Mouse (Mus musculus): ENCODE results near the gene Lsm4. TPM values are rescaled to one million over a fixed set of nuclear protein-coding genes. Genes with fewer than 3 reads are reported as not detected.

Gene Lsm4
- polyA plus RNA-seq, 1 experiment from 2014 or later, result 281 TPM

- Histone ChIP-seq H3K36me3 (ENCODE audit: insufficient read depth, low read length) (no peaks in the 10 kb centered on the region), H3K4me3 (ENCODE audit: low read length) (no peak overlapping the region), H3K4me2 (replicated peaks; ENCODE audit: low read depth, low read length) (no peak overlapping the region), H3K9me3 (ENCODE audit: low read length) (no peaks in the 10 kb centered on the region), H3K9ac (replicated peaks; ENCODE audit: low read length) (no peak overlapping the region), H3K4me1 (ENCODE audit: insufficient read depth, low read length) (peaks cover 23% of the 10 kb centered on the region), H3K27ac (ENCODE audit: low read length) (no peak overlapping the region), H3K27me3 (ENCODE audit: insufficient read depth, low read length) (peaks cover 5% of the 10 kb centered on the region; the same call in 1 of the 2 replicates)
- WGBS, result 43% methylated on average over 11 of the region's 11 CpGs
- ATAC-seq (ENCODE audit: low FRiP score, low TSS enrichment), result no peak
Measured at GRCm38 (mm10) chr8:70726721-70727120, 53.7 kb downstream of the Lsm4 start.

Other genes starting within 250 kb of the Lsm4 start
- 19.9 and 22.3 TPM in 2 replicates for gene Crtc1, start 233.7 kb upstream of the Lsm4 start, polyA plus RNA-seq (2015; fragmentation: Nextera tagmentation; extraction: Ambion mirVana)
- gene Klhl26, start 196.3 kb upstream of the Lsm4 start, polyA plus RNA-seq (2015; fragmentation: Nextera tagmentation; extraction: Ambion mirVana), result 25.0 and 26.8 TPM in 2 replicates
- gene Tmem59l, start 185.9 kb upstream of the Lsm4 start, polyA plus RNA-seq (2015; fragmentation: Nextera tagmentation; extraction: Ambion mirVana), result 6.5 and 7.0 TPM in 2 replicates
- gene Crlf1, start 180.1 kb upstream of the Lsm4 start, polyA plus RNA-seq (2015; fragmentation: Nextera tagmentation; extraction: Ambion mirVana), result 29.3 and 30.7 TPM in 2 replicates
- gene Rex1bd, start 166.5 kb upstream of the Lsm4 start, polyA plus RNA-seq (2015; fragmentation: Nextera tagmentation; extraction: Ambion mirVana), result 133 and 135 TPM in 2 replicates
- gene Uba52, start 162.4 kb upstream of the Lsm4 start, polyA plus RNA-seq (2015; fragmentation: Nextera tagmentation; extraction: Ambion mirVana), result 869 and 882 TPM in 2 replicates
- gene Fkbp8, start 145.5 kb upstream of the Lsm4 start, polyA plus RNA-seq (2015; fragmentation: Nextera tagmentation; extraction: Ambion mirVana), result 353 and 359 TPM in 2 replicates
- gene Kxd1, start 145.3 kb upstream of the Lsm4 start, polyA plus RNA-seq (2015; fragmentation: Nextera tagmentation; extraction: Ambion mirVana), result 65.4 and 69.9 TPM in 2 replicates
- gene Ell, start 133.8 kb upstream of the Lsm4 start, polyA plus RNA-seq (2015; fragmentation: Nextera tagmentation; extraction: Ambion mirVana), result 24.1 and 25.1 TPM in 2 replicates
- 215 and 217 TPM in 2 replicates for gene Isyna1, start 78.9 kb upstream of the Lsm4 start, polyA plus RNA-seq (2015; fragmentation: Nextera tagmentation; extraction: Ambion mirVana)
- 133 and 149 TPM in 2 replicates for gene Ssbp4, start 64.4 kb upstream of the Lsm4 start, polyA plus RNA-seq (2015; fragmentation: Nextera tagmentation; extraction: Ambion mirVana)
- 1.8 and 1.9 TPM in 2 replicates for gene Lrrc25, start 57.1 kb upstream of the Lsm4 start, polyA plus RNA-seq (2015; fragmentation: Nextera tagmentation; extraction: Ambion mirVana)
- 1.0 and 1.2 TPM in 2 replicates for gene Gdf15, start 40.8 kb upstream of the Lsm4 start, polyA plus RNA-seq (2015; fragmentation: Nextera tagmentation; extraction: Ambion mirVana)
- gene Pgpep1, start 12.9 kb upstream of the Lsm4 start, polyA plus RNA-seq (2015; fragmentation: Nextera tagmentation; extraction: Ambion mirVana), result 88.5 TPM in 2 replicates
- 42.1 and 47.4 TPM in 2 replicates for gene Jund, start 25.7 kb downstream of the Lsm4 start, polyA plus RNA-seq (2015; fragmentation: Nextera tagmentation; extraction: Ambion mirVana)
- gene Iqcn, start 30.2 kb downstream of the Lsm4 start, polyA plus RNA-seq (2015; fragmentation: Nextera tagmentation; extraction: Ambion mirVana), result 0.04 and 0.06 TPM in 2 replicates
- gene Gm3336, start 45.3 kb downstream of the Lsm4 start, polyA plus RNA-seq (2015; fragmentation: Nextera tagmentation; extraction: Ambion mirVana), result 0.52 and 0.76 TPM in 2 replicates
- 8.8 and 11.6 TPM in 2 replicates for gene Pde4c, start 50.5 kb downstream of the Lsm4 start, polyA plus RNA-seq (2015; fragmentation: Nextera tagmentation; extraction: Ambion mirVana)
- gene Rab3a, start 81.4 kb downstream of the Lsm4 start, polyA plus RNA-seq (2015; fragmentation: Nextera tagmentation; extraction: Ambion mirVana), result 20.9 and 22.0 TPM in 2 replicates
- 57.0 and 60.4 TPM in 2 replicates for gene Mpv17l2, start 87.7 kb downstream of the Lsm4 start, polyA plus RNA-seq (2015; fragmentation: Nextera tagmentation; extraction: Ambion mirVana)
- 72.8 and 77.3 TPM in 2 replicates for gene Pik3r2, start 103.5 kb downstream of the Lsm4 start, polyA plus RNA-seq (2015; fragmentation: Nextera tagmentation; extraction: Ambion mirVana)
- 16.2 and 16.3 TPM in 2 replicates for gene Mast3, start 131.8 kb downstream of the Lsm4 start, polyA plus RNA-seq (2015; fragmentation: Nextera tagmentation; extraction: Ambion mirVana)
- gene Il12rb1, start 135.2 kb downstream of the Lsm4 start, polyA plus RNA-seq (2015; fragmentation: Nextera tagmentation; extraction: Ambion mirVana), result 0.05 and 0.12 TPM in 2 replicates
- gene Arrdc2, start 166.5 kb downstream of the Lsm4 start, polyA plus RNA-seq (2015; fragmentation: Nextera tagmentation; extraction: Ambion mirVana), result 6.7 and 7.0 TPM in 2 replicates
- gene Kcnn1, start 190.0 kb downstream of the Lsm4 start, polyA plus RNA-seq (2015; fragmentation: Nextera tagmentation; extraction: Ambion mirVana), result 2.9 and 4.9 TPM in 2 replicates
- gene Ccdc124, start 200.7 kb downstream of the Lsm4 start, polyA plus RNA-seq (2015; fragmentation: Nextera tagmentation; extraction: Ambion mirVana), result 114 and 119 TPM in 2 replicates
- gene Slc5a5, start 219.5 kb downstream of the Lsm4 start, polyA plus RNA-seq (2015; fragmentation: Nextera tagmentation; extraction: Ambion mirVana), result 0.22 and 0.28 TPM in 2 replicates
- 4,081 and 4,203 TPM in 2 replicates for gene Rpl18a, start 224.2 kb downstream of the Lsm4 start, polyA plus RNA-seq (2015; fragmentation: Nextera tagmentation; extraction: Ambion mirVana)
- 56.9 and 63.1 TPM in 2 replicates for gene Map1s, start 232.7 kb downstream of the Lsm4 start, polyA plus RNA-seq (2015; fragmentation: Nextera tagmentation; extraction: Ambion mirVana)